Mouse (Mus musculus) CD8-positive naive resting alpha-beta T cell, adult 2 months (primary cell): Measurements from ENCODE around the gene Rnf145.
"Not testable (repeated sequence)": the region's sequence is repeated elsewhere in the genome, so short reads cannot be mapped to it uniquely, and the experiment has no call there.

Source experiments
- DNase-seq, 2 experiments: peaks; one replicate each; pipeline ENCODE4 v3.0.0; 2022; ENCODE audit warnings: low read depth in 2 of 2, low spot score in 2 of 2

The Rnf145 gene

DNA sequence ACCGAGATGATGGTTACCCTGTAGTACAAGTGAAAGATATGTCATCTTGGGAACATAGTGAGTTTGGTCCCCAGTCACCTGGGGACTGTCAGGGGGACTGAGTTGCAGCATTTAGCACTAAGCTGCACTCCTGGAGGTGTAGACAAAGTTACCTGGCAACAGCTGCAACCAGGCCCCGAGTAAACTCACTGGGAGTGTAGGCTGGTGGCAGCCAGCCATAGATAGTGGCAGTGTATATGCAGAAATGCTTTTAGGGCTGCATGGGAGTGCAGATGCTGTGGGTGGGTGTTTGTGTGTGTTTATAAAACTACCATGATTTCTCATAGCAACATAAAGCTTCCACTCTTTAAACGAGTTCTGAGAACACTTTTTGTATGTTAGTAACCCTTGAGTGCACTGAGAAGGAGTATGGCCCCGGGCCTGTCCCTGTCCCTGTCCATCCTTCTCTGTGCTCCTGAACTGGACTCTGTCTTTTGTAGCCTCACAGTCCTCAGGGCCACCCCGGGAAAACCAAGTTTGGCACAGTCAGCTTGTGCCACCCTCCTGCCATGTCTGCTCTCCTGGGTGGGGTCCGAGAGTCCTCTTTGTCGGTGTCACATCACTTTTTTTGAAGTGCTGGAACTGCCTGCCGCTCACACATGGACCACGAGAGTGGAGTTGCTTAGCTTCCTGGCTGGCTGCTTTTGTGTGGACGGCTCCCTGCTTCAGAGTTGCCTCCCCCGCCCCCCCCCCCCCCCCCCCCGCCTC is 43.8 kb downstream of the Rnf145 start:
- DNase-seq = no peak

- no peak for DNase-seq
Measured at GRCm38 (mm10) chr11:44564245-44564864, 45.6 kb downstream of the Rnf145 start.

DNA sequence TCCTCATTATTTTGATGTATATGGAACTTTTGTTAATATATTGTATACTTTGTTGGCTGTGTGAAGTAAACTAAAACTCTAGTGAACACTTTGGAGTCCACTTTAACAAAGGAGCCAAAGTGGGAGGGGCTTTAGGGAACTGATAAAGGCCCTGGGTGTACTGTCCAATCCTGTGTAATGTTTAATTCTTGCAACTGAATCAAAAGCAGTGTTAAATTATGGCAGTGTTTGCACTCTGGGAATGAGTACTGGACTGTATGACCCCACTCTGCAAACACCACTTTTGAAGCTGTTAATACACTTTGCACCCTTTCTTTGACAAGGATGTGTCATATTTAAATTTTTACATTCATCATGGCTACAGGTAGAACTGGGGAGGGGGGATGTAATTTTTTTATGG is 46.2 kb downstream of the Rnf145 start:
- no peak for DNase-seq

DNA sequence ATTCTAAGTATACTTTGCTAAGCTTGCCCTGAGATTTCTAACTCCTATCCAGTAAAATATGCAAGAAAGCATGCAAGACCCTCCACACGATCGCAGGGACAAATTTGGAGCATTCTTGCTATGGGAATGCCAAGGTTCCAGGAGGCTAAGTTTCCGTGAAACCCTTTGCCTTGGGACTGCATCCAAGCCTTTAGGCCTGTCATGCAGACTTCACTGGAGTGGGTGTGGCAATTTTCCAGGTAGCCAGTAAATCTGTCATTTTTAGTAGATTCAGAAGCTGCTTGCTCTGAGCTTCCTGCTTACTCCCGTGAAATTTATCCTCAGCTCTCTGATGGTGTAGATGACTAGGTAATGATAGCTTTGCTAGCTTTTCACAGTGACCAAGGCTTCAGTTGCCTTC is 51.6 kb downstream of the Rnf145 start:
- not testable (repeated sequence) for DNase-seq

DNA sequence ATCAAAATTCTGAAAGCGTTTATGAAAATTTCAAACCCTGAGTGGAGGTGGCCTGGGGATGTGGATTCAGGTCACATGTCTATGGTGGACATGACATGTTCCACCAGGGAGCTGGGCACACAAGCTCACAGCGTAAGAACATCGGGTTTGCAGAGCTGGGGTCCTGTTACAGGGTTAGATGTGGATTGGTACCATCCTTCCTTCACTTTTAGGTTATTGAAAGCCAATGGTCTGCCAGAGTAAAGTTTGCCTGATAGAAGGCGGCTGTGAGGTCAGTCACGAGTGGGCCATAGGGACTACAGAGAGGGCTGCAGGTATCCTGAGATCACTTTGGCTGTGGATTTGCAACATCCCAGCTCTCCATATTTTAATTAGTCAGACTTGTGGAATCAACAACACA is 54.0 kb downstream of the Rnf145 start:
- DNase-seq = no peak

GRCm38 (mm10) chr11:44573396-44573795 is 54.6 kb downstream of the Rnf145 start:
- no peak for DNase-seq

DNA sequence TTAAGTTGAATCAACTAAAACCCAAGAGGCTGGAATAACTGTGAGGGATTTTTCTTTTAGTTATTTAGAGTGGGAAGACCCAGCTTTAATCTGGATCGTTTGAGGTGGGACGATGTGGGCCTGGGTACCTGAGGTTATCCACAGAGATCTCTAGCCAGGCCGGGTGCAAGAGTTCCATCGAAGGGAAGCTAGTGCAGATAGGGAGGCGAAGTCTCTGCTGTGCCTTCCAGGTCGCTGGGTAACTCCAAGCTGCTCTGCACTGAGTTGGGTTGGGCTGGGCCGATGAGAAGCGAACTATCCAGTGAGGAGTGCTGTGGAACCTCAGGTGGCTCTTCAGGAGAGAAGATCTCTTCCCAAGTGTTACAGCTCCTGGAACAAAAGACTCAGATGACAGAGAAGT is 55.6 kb downstream of the Rnf145 start:
- DNase-seq = no peak

DNA sequence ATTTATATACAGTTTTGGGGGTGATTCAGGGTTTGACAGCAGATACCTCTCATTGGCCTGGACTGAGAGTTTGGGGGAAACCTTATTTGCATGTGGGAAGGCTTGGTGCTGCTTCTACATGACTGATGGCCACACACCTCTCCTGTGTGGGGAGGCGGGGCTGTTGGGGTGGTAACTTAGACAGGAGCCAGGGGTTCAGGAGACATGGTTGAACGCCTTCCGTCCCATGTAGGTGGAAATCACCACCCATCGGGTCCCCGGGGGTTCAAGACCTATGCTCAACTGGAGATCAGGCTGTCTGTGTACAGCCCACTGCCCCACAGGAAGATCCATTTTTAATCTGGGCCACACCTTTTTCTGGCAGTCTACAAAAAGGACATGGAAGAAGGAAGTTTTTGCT is 56.1 kb downstream of the Rnf145 start:
- no peak for DNase-seq

- DNase-seq = no peak
Measured at GRCm38 (mm10) chr11:44577911-44578310, 59.1 kb downstream of the Rnf145 start.

GRCm38 (mm10) chr11:44581277-44581683 is 62.5 kb downstream of the Rnf145 start:
- DNase-seq = peak; percentile 38 to 56

DNA sequence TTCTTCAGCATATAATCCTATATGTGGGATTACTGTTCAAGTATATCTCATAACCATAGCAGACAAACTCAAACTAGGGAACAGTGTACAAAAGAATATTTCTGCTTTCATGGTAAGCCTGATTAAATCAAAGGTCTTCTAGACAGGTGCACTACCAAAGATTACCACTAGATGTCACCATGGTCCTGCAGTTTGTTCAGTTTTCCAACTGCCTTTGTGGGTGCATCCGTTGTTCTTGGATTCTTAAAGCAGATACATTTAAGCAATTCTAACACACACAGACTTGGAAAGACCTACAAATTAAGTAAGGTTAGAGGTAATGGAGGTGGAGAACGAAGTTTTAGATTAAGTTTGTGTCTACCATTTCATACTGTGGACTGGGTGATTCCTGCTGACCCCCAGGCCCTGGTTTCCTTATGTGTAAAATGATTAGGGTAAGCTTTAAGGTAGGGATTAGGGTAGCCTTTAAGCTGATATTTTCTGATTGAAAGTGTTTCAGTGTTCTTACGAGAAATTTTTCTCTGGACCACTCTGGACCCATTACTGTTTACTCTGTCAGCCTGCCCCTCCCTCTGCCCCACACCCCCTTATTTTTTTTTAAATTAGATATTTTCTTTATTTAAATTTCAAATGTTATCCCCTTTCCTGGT is 67.4 kb downstream of the Rnf145 start:
- DNase-seq = peak; percentile 63 to 77

DNA sequence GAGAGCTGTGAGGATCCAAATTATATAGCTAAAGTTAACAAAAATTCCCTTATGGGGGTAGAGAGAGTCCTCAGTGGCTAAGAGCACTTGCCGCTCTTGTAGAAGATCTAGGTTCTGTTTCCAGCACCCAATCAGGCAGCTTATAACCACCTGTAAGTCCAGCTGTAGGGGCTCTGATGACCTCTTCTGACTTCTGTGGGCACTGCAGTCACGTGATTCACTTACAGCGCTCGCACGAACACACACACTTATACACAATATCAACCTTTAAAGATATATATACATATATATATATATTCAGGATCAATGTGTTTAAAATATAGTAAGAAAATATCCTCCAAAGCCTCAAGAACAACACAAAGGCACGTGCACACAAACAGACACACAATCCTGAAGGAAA is 74.3 kb downstream of the Rnf145 start:
- DNase-seq = no peak

DNA sequence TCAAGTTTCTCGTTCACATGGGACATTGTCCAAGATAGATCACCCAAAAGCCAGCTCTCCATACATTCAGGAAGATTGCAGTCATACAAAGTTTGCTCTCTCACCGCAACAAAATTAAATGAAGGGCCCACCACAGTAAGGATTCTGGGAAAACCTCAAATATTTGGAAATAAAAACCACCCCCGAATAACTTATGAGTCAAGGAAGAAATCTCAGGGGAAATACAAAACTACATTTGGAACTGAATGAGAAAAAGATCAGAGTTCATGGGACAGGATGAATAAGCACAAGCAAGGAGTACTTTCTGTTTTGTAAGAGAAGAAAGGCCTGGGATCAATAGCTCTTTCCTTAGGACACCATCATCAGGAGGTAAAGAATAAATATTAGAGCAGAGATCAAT is 76.0 kb downstream of the Rnf145 start:
- DNase-seq = no peak

GRCm38 (mm10) chr11:44606881-44607280 is 88.1 kb downstream of the Rnf145 start:
- DNase-seq = no peak

- no peak for DNase-seq
Measured at GRCm38 (mm10) chr11:44608646-44609045, 89.9 kb downstream of the Rnf145 start.

- peak; percentile 43 to 53 for DNase-seq
Measured at GRCm38 (mm10) chr11:44610971-44611781, 92.4 kb downstream of the Rnf145 start.

- no peak for DNase-seq
Measured at GRCm38 (mm10) chr11:44612156-44612555, 93.4 kb downstream of the Rnf145 start.

DNA sequence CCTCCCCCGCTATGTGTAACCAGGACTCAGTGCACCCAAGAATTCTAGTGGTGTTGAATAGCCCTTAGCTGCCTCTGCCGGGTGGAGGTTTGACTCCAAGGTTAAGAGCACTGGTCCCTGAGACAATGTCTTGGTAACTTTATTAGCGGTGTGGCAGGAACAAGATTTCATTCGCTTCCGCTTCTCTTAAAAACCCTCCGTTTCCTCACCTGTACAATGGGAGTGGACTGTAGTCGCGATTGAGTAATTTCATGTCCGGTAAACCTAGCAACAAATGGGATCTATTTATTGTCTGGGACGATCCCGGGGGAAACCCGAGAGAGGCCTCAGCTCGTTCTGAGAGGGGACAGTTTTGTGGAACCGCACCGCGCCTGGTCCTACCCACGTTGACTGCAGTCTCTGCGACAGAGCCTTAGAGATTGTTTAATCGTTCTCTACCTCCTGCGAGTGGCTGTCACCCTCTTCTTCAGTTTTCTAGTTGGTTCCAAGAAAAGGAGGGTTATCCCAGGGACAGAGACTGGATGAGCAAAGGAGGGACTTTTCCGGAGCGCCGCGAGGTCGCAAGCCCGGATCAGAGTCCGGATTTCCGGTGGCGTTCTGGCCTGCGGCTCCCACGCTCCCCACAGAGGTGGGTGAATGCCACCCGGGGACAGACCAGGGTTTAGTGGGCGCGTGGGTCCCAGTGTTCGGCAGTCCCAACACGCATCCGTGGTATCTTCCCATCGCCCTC is 94.1 kb downstream of the Rnf145 start:
- DNase-seq = no peak

- DNase-seq = no peak
Measured at GRCm38 (mm10) chr11:44613411-44614180, 94.8 kb downstream of the Rnf145 start.
